Mouse (Mus musculus) intestine, postnatal 0 days (tissue): Measurements from ENCODE around the gene Ctnna3. TPM values are rescaled to one million over a fixed set of nuclear protein-coding genes. Genes with fewer than 3 reads are reported as not detected.

ENCODE experiments used
- ATAC-seq: fragments of 200-750 bp; cut with Nextera tagmentation; 2 replicates; pipeline ENCODE4 v1.8.0; 2017; ENCODE audit warnings: mild to moderate bottlenecking, moderate TSS enrichment, moderate library complexity
- H3K27ac ChIP-seq: fragments of 300-500 bp; sonication (generic); 2 replicates; pipeline ENCODE4 v1.5.1; 2014; ENCODE audit warnings: mild to moderate bottlenecking, low read depth, low read length, moderate library complexity
- H3K27me3 ChIP-seq: fragments of 300-500 bp; sonication (generic); replicated peaks from 2 replicates; pipeline ENCODE4 v1.6.1; 2014; ENCODE audit warnings: low read length, mixed read lengths; ENCODE audit not compliant: control insufficient read depth, insufficient read depth
- H3K36me3 ChIP-seq: fragments of 300-500 bp; sonication (generic); 2 replicates; pipeline ENCODE4 v1.6.1; 2014; ENCODE audit warnings: mild to moderate bottlenecking, moderate library complexity; ENCODE audit not compliant: control insufficient read depth, insufficient read depth
- H3K4me1 ChIP-seq: fragments of 300-500 bp; sonication (generic); replicated peaks from 2 replicates; pipeline ENCODE4 v1.6.1; 2014; ENCODE audit warnings: antibody characterized with exemption, low read length, mixed read lengths; ENCODE audit not compliant: control insufficient read depth, insufficient read depth
- H3K4me2 ChIP-seq: fragments of 300-500 bp; sonication (generic); replicated peaks from 2 replicates; pipeline ENCODE4 v1.6.1; 2014; ENCODE audit warnings: low read depth, mild to moderate bottlenecking, moderate library complexity
- H3K4me3 ChIP-seq: fragments of 300-500 bp; sonication (generic); 2 replicates; pipeline ENCODE4 v1.5.1; 2014; ENCODE audit warnings: low read depth, low read length
- H3K9ac ChIP-seq: fragments of 300-500 bp; sonication (generic); 2 replicates; pipeline ENCODE4 v1.6.1; 2014; ENCODE audit warnings: mild to moderate bottlenecking, low read depth, low read length
- H3K9me3 ChIP-seq: fragments of 300-500 bp; sonication (generic); 2 replicates; pipeline ENCODE4 v1.6.1; 2016; ENCODE audit warnings: mixed run types; ENCODE audit not compliant: control insufficient read depth
- CTCF ChIP-seq: sonication (generic); IDR thresholded peaks from 2 replicates; pipeline ENCODE4 v1.5.1; 2016; ENCODE audit warnings: low read depth, mild to moderate bottlenecking, control low read depth, antibody characterized with exemption, moderate library complexity
- WGBS: fragments of 180-500 bp; shearing (Covaris S2); extraction: QIAGEN DNeasy Blood & Tissue Kit; methylation state at CpG from one replicate; pipeline ENCODE4 v1.1.7; 2014; 5-methylcytosine and 5-hydroxymethylcytosine counted together
- polyA plus RNA-seq: library from polyadenylated mRNA; unstranded; fragments of >200 nt; fragmentation: Nextera tagmentation; extraction: Ambion mirVana; gene quantifications from 2 replicates; pipeline ENCODE4 v1.2.1, GENCODE M21; 2015

Gene Ctnna3
- polyA plus RNA-seq, 1 experiment from 2014 or later: 0.33 TPM

- no peak for TF ChIP-seq CTCF
- WGBS: 89% methylated on average over 5 of the region's 5 CpGs
Measured at GRCm38 (mm10) chr10:63894612-63895011, 464.7 kb downstream of the Ctnna3 start.

GRCm38 (mm10) chr10:63899891-63900290 lies 470.0 kb downstream of the Ctnna3 start:
- TF ChIP-seq CTCF: no peak

More at GRCm38 (mm10) chr10:63894612-63895011, 464.7 kb downstream of the Ctnna3 start:
- Histone ChIP-seq H3K4me3 (no peak overlapping the region), H3K27me3 (no peaks in the 10 kb centered on the region), H3K4me1 (no peaks in the 10 kb centered on the region), H3K9me3 (no peaks in the 10 kb centered on the region), H3K36me3 (no peaks in the 10 kb centered on the region), H3K27ac (no peak overlapping the region), H3K4me2 (no peak overlapping the region), H3K9ac (no peak overlapping the region)
- ATAC-seq: no peak

GRCm38 (mm10) chr10:63908878-63909277 lies 479.0 kb downstream of the Ctnna3 start:
- TF ChIP-seq CTCF: no peak
- no peaks in the 10 kb centered on the region for H3K36me3 ChIP-seq
- H3K4me2 ChIP-seq: no peak overlapping the region
- H3K27ac ChIP-seq: no peak overlapping the region
- no peak for ATAC-seq
- H3K4me1 ChIP-seq: no peaks in the 10 kb centered on the region
- no peaks in the 10 kb centered on the region for H3K27me3 ChIP-seq
- H3K9ac ChIP-seq: no peak overlapping the region
- H3K4me3 ChIP-seq: no peak overlapping the region
- H3K9me3 ChIP-seq: no peaks in the 10 kb centered on the region

More at GRCm38 (mm10) chr10:63899891-63900290, 470.0 kb downstream of the Ctnna3 start:
- H3K36me3 ChIP-seq: no peaks in the 10 kb centered on the region
- no peaks in the 10 kb centered on the region for H3K27me3 ChIP-seq
- ATAC-seq: no peak
- no peak overlapping the region for H3K27ac ChIP-seq
- no peaks in the 10 kb centered on the region for H3K4me1 ChIP-seq
- H3K9me3 ChIP-seq: no peaks in the 10 kb centered on the region
- no peak overlapping the region for H3K9ac ChIP-seq
- no peak overlapping the region for H3K4me3 ChIP-seq
- no peak overlapping the region for H3K4me2 ChIP-seq

GRCm38 (mm10) chr10:63927334-63927733 lies 497.4 kb downstream of the Ctnna3 start, which contains the start of gene Gm10118:
Gm10118 (minus strand) TSS chr10:63927434.
- TF ChIP-seq CTCF: no peak
- no peak within 1 kb of the TSS for H3K9ac ChIP-seq
- no peak within 1 kb of the TSS for H3K4me2 ChIP-seq
- H3K27me3 ChIP-seq: no peaks in the 10 kb centered on the region
- H3K4me1 ChIP-seq: no peaks in the 10 kb centered on the region
- no peak within 1 kb of the TSS for H3K4me3 ChIP-seq
- H3K27ac ChIP-seq: no peak within 1 kb of the TSS
- ATAC-seq: no peak
- no peaks in the 10 kb centered on the region for H3K9me3 ChIP-seq
- H3K36me3 ChIP-seq: no peaks in the 10 kb centered on the region

GRCm38 (mm10) chr10:63933946-63934345 lies 504.0 kb downstream of the Ctnna3 start:
- ATAC-seq: no peak
- H3K9ac ChIP-seq: no peak overlapping the region
- no peak overlapping the region for H3K4me3 ChIP-seq
- no peaks in the 10 kb centered on the region for H3K27me3 ChIP-seq
- no peaks in the 10 kb centered on the region for H3K36me3 ChIP-seq
- no peaks in the 10 kb centered on the region for H3K4me1 ChIP-seq
- H3K27ac ChIP-seq: no peak overlapping the region
- H3K4me2 ChIP-seq: no peak overlapping the region
- no peak for TF ChIP-seq CTCF
- 65% methylated on average over 5 of the region's 5 CpGs for WGBS
- H3K9me3 ChIP-seq: no peaks in the 10 kb centered on the region

- Histone ChIP-seq H3K27me3 (no peaks in the 10 kb centered on the region), H3K27ac (no peak overlapping the region), H3K4me3 (no peak overlapping the region), H3K4me2 (no peak overlapping the region), H3K9ac (no peak overlapping the region), H3K9me3 (no peaks in the 10 kb centered on the region), H3K4me1 (no peaks in the 10 kb centered on the region), H3K36me3 (no peaks in the 10 kb centered on the region)
- no peak for TF ChIP-seq CTCF
- no peak for ATAC-seq
- 61% methylated on average over 3 of the region's 3 CpGs for WGBS
Measured at GRCm38 (mm10) chr10:63945534-63945933, 515.6 kb downstream of the Ctnna3 start.

GRCm38 (mm10) chr10:63947266-63947665 lies 517.4 kb downstream of the Ctnna3 start:
- WGBS: 83% methylated on average over 4 of the region's 4 CpGs
- Histone ChIP-seq H3K4me3 (no peak overlapping the region), H3K27ac (no peak overlapping the region), H3K27me3 (no peaks in the 10 kb centered on the region), H3K4me2 (no peak overlapping the region), H3K9ac (no peak overlapping the region), H3K36me3 (no peaks in the 10 kb centered on the region), H3K9me3 (no peaks in the 10 kb centered on the region), H3K4me1 (no peaks in the 10 kb centered on the region)
- ATAC-seq: no peak
- TF ChIP-seq CTCF: no peak
